Mouse (Mus musculus) adrenal gland (tissue): Measurements from ENCODE around the gene Tfap2a.

Experiments
- intact Hi-C: fragments of 180-260 bp; cut with DNase I; formaldehyde crosslinking; loops from one replicate; pipeline ENCODE4 v1.15.1; 2025

The Tfap2a gene

GRCm38 (mm10) chr13:40735416-40736106, 2.6 kb downstream of the Tfap2a start:
- intact Hi-C loops: no loop called here

GRCm38 (mm10) chr13:40734316-40734965, 3.7 kb downstream of the Tfap2a start:
- intact Hi-C loops: no loop called here

- intact Hi-C loops: no loop called here
Measured at GRCm38 (mm10) chr13:40733542-40734151, 4.5 kb downstream of the Tfap2a start.

GRCm38 (mm10) chr13:40732816-40733541, 5.2 kb downstream of the Tfap2a start:
- intact Hi-C loops: no loop called here

GRCm38 (mm10) chr13:40732085-40732484, 6.1 kb downstream of the Tfap2a start:
- intact Hi-C loops: no loop called here

GRCm38 (mm10) chr13:40731179-40731841, 6.9 kb downstream of the Tfap2a start:
- intact Hi-C loops: no loop called here

GRCm38 (mm10) chr13:40730651-40731178, 7.5 kb downstream of the Tfap2a start:
- intact Hi-C loops: no loop called here

- intact Hi-C loops: no loop called here
Measured at GRCm38 (mm10) chr13:40729592-40730431, 8.4 kb downstream of the Tfap2a start.

- intact Hi-C loops: no loop called here
Measured at GRCm38 (mm10) chr13:40729037-40729436, 9.1 kb downstream of the Tfap2a start.

GRCm38 (mm10) chr13:40728626-40728990, 9.6 kb downstream of the Tfap2a start:
- intact Hi-C loops: no loop called here

GRCm38 (mm10) chr13:40727731-40728625, 10.2 kb downstream of the Tfap2a start:
- intact Hi-C loops: no loop called here

GRCm38 (mm10) chr13:40725924-40726323, 12.3 kb downstream of the Tfap2a start:
- intact Hi-C loops: no loop called here

- intact Hi-C loops: no loop called here
Measured at GRCm38 (mm10) chr13:40723598-40723920, 14.6 kb downstream of the Tfap2a start.

GRCm38 (mm10) chr13:40722741-40723597, 15.2 kb downstream of the Tfap2a start:
- intact Hi-C loops: no loop called here

- intact Hi-C loops: no loop called here
Measured at GRCm38 (mm10) chr13:40719741-40720082, 18.5 kb downstream of the Tfap2a start.

GRCm38 (mm10) chr13:40719066-40719740, 19.0 kb downstream of the Tfap2a start:
- intact Hi-C loops: no loop called here

- intact Hi-C loops: no loop called here
Measured at GRCm38 (mm10) chr13:40716771-40717716, 21.1 kb downstream of the Tfap2a start.
